Comparison of ENCODE assay signal across 17 mouse cellular contexts in the genomic region with DNA sequence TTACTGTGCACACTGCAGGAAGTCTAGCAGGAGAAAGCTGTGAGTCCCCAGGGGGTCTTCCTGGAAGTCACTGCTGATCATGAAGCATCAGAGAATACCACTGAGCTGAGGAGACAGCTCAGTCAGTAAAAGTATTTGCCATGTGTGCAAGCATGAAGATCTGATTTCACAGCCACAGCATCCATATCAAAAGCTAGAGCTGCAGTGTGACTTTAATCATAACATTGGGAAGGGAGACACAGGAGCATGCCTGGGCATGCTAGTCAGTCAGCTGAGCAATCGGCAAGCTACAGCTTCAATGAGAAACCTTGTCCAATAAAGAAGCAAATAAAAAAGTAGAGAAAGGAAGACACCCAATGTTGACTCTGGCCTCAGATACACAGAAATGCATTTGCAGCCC.
DNase-seq lines count a peak whose midpoint lies in the region; ATAC-seq and TF ChIP-seq lines count a peak whose summit lies in the region.
"Had no signal": no experiment of that assay in that cellular context is flagged by ENCODE, and none has a peak within 500 bp of the region (broad histone marks: within the 10 kb centered on the region; RNA-seq: fewer than 3 reads in every experiment).

No protein-coding gene starts in this region.

- peak; percentile 68 for DNase-seq in heart, adult 11 months
- no peak for DNase-seq in heart, adult 8-10 months (ENCODE audit: low spot score)
- DNase-seq in ES-E14 (ENCODE audit: low read depth, low spot score) = peak; percentile 4
- DNase-seq in embryo, embryonic 11 days = peak; percentile 5
- no peak for DNase-seq in urinary bladder, postnatal 25 days (ENCODE audit: low spot score)
- no peak for DNase-seq in urinary bladder, postnatal 14 days (ENCODE audit: low spot score)
- DNase-seq: adrenal gland, adult 8-10 months; cerebellum, adult 9-10 months; forebrain, postnatal 0 days; gastrocnemius, postnatal 10 days; kidney, adult 2 months; kidney, postnatal 14 days; thymus, postnatal 4 days had no signal

- in situ Hi-C loops in ES-E14 (cut with MboI; ENCODE audit: low sequenced_read_pairs in 2 of 2, unreplicated experiment in 2 of 2) = no loop called here

- no peaks in the 10 kb centered on the region for H3K4me1 ChIP-seq in ES-E14 (ENCODE audit: control insufficient read depth in 2 of 2, insufficient read depth in 2 of 2, low read length in 2 of 2, poor library complexity in 1 of 2)
- H3K4me1 ChIP-seq in midbrain, embryonic 16.5 days (ENCODE audit: control insufficient read depth, insufficient read depth, low read length) = no peaks in the 10 kb centered on the region
- H3K4me1 ChIP-seq: liver, embryonic 12.5 days; lung, embryonic 15.5 days had no signal

- H3K4me3 ChIP-seq in ES-E14 (ENCODE audit: insufficient read depth in 1 of 2, low read depth in 1 of 2, low read length in 2 of 2, poor library complexity in 1 of 2, severe bottlenecking in 1 of 2) = no peak overlapping the region
- no peak overlapping the region for H3K4me3 ChIP-seq in midbrain, embryonic 16.5 days (ENCODE audit: low read depth, low read length)
- H3K4me3 ChIP-seq: liver, embryonic 12.5 days; lung, embryonic 15.5 days had no signal

- H3K36me3 ChIP-seq in ES-E14 (ENCODE audit: control insufficient read depth, insufficient read depth, low read length, poor library complexity, severe bottlenecking) = no peaks in the 10 kb centered on the region
- no peaks in the 10 kb centered on the region for H3K36me3 ChIP-seq in midbrain, embryonic 16.5 days (ENCODE audit: control insufficient read depth, insufficient read depth, low read length)
- H3K36me3 ChIP-seq: liver, embryonic 12.5 days; lung, embryonic 15.5 days had no signal

- 54% methylated on average over 1 of the region's 1 CpGs for WGBS in midbrain, embryonic 16.5 days

- no peak overlapping the region for H3K4me2 ChIP-seq in midbrain, embryonic 16.5 days (ENCODE audit: low read length)
- H3K4me2 ChIP-seq: liver, embryonic 12.5 days; lung, embryonic 15.5 days had no signal

- ATAC-seq in midbrain, embryonic 16.5 days = peak; percentile 68; the same call in 1 of the 2 replicates
- ATAC-seq in frontal cortex, adult (ENCODE audit: low TSS enrichment) = no peak
- ATAC-seq: forebrain, postnatal 0 days; liver, embryonic 12.5 days had no signal

- H3K9me3 ChIP-seq in ES-E14 (ENCODE audit: control insufficient read depth, insufficient read depth, low read depth, low read length) = no peaks in the 10 kb centered on the region
- H3K9me3 ChIP-seq in midbrain, embryonic 16.5 days (replicated peaks; ENCODE audit: control insufficient read depth, low read length, poor library complexity, severe bottlenecking) = no peaks in the 10 kb centered on the region
- H3K9me3 ChIP-seq: liver, embryonic 12.5 days; lung, embryonic 15.5 days had no signal

- H3K27ac ChIP-seq in ES-E14 (ENCODE audit: insufficient read depth, low read depth, low read length, poor library complexity, severe bottlenecking) = no peak overlapping the region
- no peak overlapping the region for H3K27ac ChIP-seq in midbrain, embryonic 16.5 days (ENCODE audit: low read length)
- H3K27ac ChIP-seq: liver, embryonic 12.5 days; lung, embryonic 15.5 days had no signal

- H3K27me3 ChIP-seq in midbrain, embryonic 16.5 days (ENCODE audit: control insufficient read depth, insufficient read depth, low read depth, low read length) = no peaks in the 10 kb centered on the region
- H3K27me3 ChIP-seq: liver, embryonic 12.5 days; lung, embryonic 15.5 days had no signal

- H3K9ac ChIP-seq in ES-E14 (ENCODE audit: insufficient read depth, low read depth, low read length, poor library complexity, severe bottlenecking) = no peak overlapping the region
- no peak overlapping the region for H3K9ac ChIP-seq in midbrain, embryonic 16.5 days (ENCODE audit: low read depth, low read length)
- H3K9ac ChIP-seq: forebrain, postnatal 0 days; liver, embryonic 12.5 days; lung, embryonic 15.5 days had no signal

TF ChIP-seq in ES-E14, 5 proteins besides CTCF, POLR2A, EP300 and RAD21:
- TF ChIP-seq ZNF384 (IDR thresholded peaks at IDR 0.05; ENCODE audit: low read depth, low read length) = no peak
- no peak for TF ChIP-seq HCFC1 (IDR thresholded peaks at IDR 0.05; ENCODE audit: borderline replicate concordance, insufficient read depth, low read length)

Comparison
In these comparisons a context has a peak if more than half of its experiments do, and no peak if none do; other contexts are left out.
1. DNase-seq: peak in heart, adult 11 months (single experiment), ES-E14 (single experiment) and embryo, embryonic 11 days (single experiment); none in heart, adult 8-10 months (single experiment), urinary bladder, postnatal 25 days (single experiment) and urinary bladder, postnatal 14 days (single experiment).